Mouse (Mus musculus) intestine, postnatal 0 days (tissue): ENCODE measurements around the gene Znrf1. TPM values are rescaled to one million over a fixed set of nuclear protein-coding genes. Genes with fewer than 3 reads are reported as not detected.

Experiments
- ATAC-seq: fragments of 200-750 bp; cut with Nextera tagmentation; 2 replicates; pipeline ENCODE4 v1.8.0; 2017; ENCODE audit warnings: mild to moderate bottlenecking, moderate TSS enrichment, moderate library complexity
- H3K27ac ChIP-seq: fragments of 300-500 bp; sonication (generic); 2 replicates; pipeline ENCODE4 v1.5.1; 2014; ENCODE audit warnings: mild to moderate bottlenecking, low read depth, low read length, moderate library complexity
- H3K27me3 ChIP-seq: fragments of 300-500 bp; sonication (generic); replicated peaks from 2 replicates; pipeline ENCODE4 v1.6.1; 2014; ENCODE audit warnings: low read length, mixed read lengths; ENCODE audit not compliant: control insufficient read depth, insufficient read depth
- H3K36me3 ChIP-seq: fragments of 300-500 bp; sonication (generic); 2 replicates; pipeline ENCODE4 v1.6.1; 2014; ENCODE audit warnings: mild to moderate bottlenecking, moderate library complexity; ENCODE audit not compliant: control insufficient read depth, insufficient read depth
- H3K4me1 ChIP-seq: fragments of 300-500 bp; sonication (generic); replicated peaks from 2 replicates; pipeline ENCODE4 v1.6.1; 2014; ENCODE audit warnings: antibody characterized with exemption, low read length, mixed read lengths; ENCODE audit not compliant: control insufficient read depth, insufficient read depth
- H3K4me2 ChIP-seq: fragments of 300-500 bp; sonication (generic); replicated peaks from 2 replicates; pipeline ENCODE4 v1.6.1; 2014; ENCODE audit warnings: low read depth, mild to moderate bottlenecking, moderate library complexity
- H3K4me3 ChIP-seq: fragments of 300-500 bp; sonication (generic); 2 replicates; pipeline ENCODE4 v1.5.1; 2014; ENCODE audit warnings: low read depth, low read length
- H3K9ac ChIP-seq: fragments of 300-500 bp; sonication (generic); 2 replicates; pipeline ENCODE4 v1.6.1; 2014; ENCODE audit warnings: mild to moderate bottlenecking, low read depth, low read length
- H3K9me3 ChIP-seq: fragments of 300-500 bp; sonication (generic); 2 replicates; pipeline ENCODE4 v1.6.1; 2016; ENCODE audit warnings: mixed run types; ENCODE audit not compliant: control insufficient read depth
- CTCF ChIP-seq: sonication (generic); IDR thresholded peaks from 2 replicates; pipeline ENCODE4 v1.5.1; 2016; ENCODE audit warnings: low read depth, mild to moderate bottlenecking, control low read depth, antibody characterized with exemption, moderate library complexity
- WGBS: fragments of 180-500 bp; shearing (Covaris S2); extraction: QIAGEN DNeasy Blood & Tissue Kit; methylation state at CpG from one replicate; pipeline ENCODE4 v1.1.7; 2014; 5-methylcytosine and 5-hydroxymethylcytosine counted together
- polyA plus RNA-seq: library from polyadenylated mRNA; unstranded; fragments of >200 nt; fragmentation: Nextera tagmentation; extraction: Ambion mirVana; gene quantifications from 2 replicates; pipeline ENCODE4 v1.2.1, GENCODE M21; 2015

The Znrf1 gene
- polyA plus RNA-seq, 1 experiment from 2014 or later, result 11.7 TPM

GRCm38 (mm10) chr8:111538194-111538593 lies 2.3 kb downstream of the Znrf1 start:
- no peak overlapping the region for H3K9ac ChIP-seq
- H3K27ac ChIP-seq, result no peak overlapping the region
- H3K4me1 ChIP-seq, result peaks cover 6% of the 10 kb centered on the region; the same call in 1 of the 2 replicates
- no peaks in the 10 kb centered on the region for H3K9me3 ChIP-seq
- no peaks in the 10 kb centered on the region for H3K27me3 ChIP-seq
- WGBS, result 37% methylated on average over 2 of the region's 2 CpGs
- H3K4me2 ChIP-seq, result peak overlapping the region; percentile 89
- ATAC-seq, result no peak
- H3K36me3 ChIP-seq, result no peaks in the 10 kb centered on the region
- TF ChIP-seq CTCF, result no peak
- H3K4me3 ChIP-seq, result peak overlapping the region; percentile 79

DNA sequence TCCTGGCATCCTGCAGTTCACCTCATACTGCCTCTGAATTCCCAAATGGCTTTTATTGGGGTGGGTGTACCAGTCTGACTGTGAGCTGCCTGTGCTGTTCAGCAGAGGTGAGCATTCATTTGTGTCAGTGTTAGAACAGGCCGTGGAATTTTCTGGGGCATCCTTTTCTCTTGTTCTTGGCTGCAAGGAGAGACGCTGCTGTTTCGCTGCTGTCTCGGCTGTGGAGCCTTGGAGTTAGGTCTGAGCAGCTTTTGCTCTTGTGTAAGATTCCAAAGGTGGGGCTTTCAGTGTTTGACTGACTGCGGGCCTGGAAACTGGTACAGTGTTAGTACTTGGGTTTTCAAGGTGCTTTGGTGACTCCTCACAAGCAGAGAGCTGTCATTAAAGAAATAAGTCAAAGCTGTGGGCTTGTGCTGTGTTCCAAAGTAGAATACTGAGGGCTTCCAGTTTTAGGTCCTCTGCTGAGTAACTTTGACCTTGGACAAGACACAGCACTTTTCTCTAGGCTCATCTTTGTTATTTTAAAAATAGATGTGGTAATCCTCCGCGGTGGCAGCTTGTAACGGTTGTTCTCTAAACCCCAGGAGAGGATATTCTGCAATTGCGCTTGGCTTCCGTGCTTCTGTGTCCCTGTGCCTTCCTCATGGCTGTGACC lies 3.7 kb downstream of the Znrf1 start:
- ATAC-seq, result no peak
- Histone ChIP-seq H3K9ac (no peak overlapping the region), H3K9me3 (no peaks in the 10 kb centered on the region), H3K4me3 (no peak overlapping the region), H3K27me3 (no peaks in the 10 kb centered on the region), H3K36me3 (no peaks in the 10 kb centered on the region), H3K4me2 (peak overlapping the region; percentile 17), H3K27ac (no peak overlapping the region), H3K4me1 (peaks cover 6% of the 10 kb centered on the region; the same call in 1 of the 2 replicates)
- TF ChIP-seq CTCF, result no peak
- WGBS, result 60% methylated on average over 10 of the region's 10 CpGs

GRCm38 (mm10) chr8:111543712-111544380 lies 7.9 kb downstream of the Znrf1 start:
- H3K27ac ChIP-seq, result no peak overlapping the region
- no peaks in the 10 kb centered on the region for H3K36me3 ChIP-seq
- WGBS, result 90% methylated on average over 9 of the region's 9 CpGs
- no peaks in the 10 kb centered on the region for H3K27me3 ChIP-seq
- no peaks in the 10 kb centered on the region for H3K9me3 ChIP-seq
- peak; percentile 21 for TF ChIP-seq CTCF
- H3K4me3 ChIP-seq, result no peak overlapping the region
- no peak overlapping the region for H3K9ac ChIP-seq
- H3K4me2 ChIP-seq, result no peak overlapping the region
- no peak for ATAC-seq
- H3K4me1 ChIP-seq, result peaks cover 3% of the 10 kb centered on the region; the same call in 1 of the 2 replicates

- 70% methylated on average over 8 of the region's 8 CpGs for WGBS
- TF ChIP-seq CTCF, result no peak
- ATAC-seq, result no peak
These were observed 9.7 kb downstream of the Znrf1 start for GRCm38 (mm10) chr8:111545406-111546156.

DNA sequence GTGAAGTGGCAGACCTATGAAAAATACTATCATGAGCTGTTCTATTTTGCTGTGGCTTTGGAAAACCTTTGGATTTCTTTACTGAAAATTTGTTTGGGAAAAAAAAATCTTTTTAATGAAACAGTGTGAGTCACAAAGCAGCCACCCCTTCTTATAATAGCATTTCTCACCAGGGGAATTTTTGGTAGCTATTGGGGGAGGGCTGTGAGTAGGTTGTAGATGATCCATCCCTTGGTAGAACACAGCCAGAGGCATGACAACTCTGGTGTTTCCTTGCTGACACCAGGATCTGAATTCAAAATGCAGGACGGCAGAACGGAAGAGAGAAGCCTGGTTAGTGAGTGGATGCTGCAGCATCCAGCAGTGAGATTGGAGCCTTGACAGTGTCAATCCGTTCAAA lies 11.2 kb downstream of the Znrf1 start:
- Histone ChIP-seq H3K36me3 (no peaks in the 10 kb centered on the region), H3K4me3 (no peak overlapping the region), H3K4me1 (no peaks in the 10 kb centered on the region), H3K9ac (no peak overlapping the region), H3K27me3 (no peaks in the 10 kb centered on the region), H3K4me2 (no peak overlapping the region), H3K9me3 (no peaks in the 10 kb centered on the region), H3K27ac (no peak overlapping the region)
- WGBS, result 92% methylated on average over 3 of the region's 3 CpGs
- no peak for ATAC-seq
- TF ChIP-seq CTCF, result no peak

More at GRCm38 (mm10) chr8:111545406-111546156, 9.7 kb downstream of the Znrf1 start:
- Histone ChIP-seq H3K36me3 (no peaks in the 10 kb centered on the region), H3K4me2 (no peak overlapping the region), H3K4me1 (no peaks in the 10 kb centered on the region; the same call in 1 of the 2 replicates), H3K9me3 (no peaks in the 10 kb centered on the region), H3K9ac (no peak overlapping the region), H3K27me3 (no peaks in the 10 kb centered on the region), H3K27ac (no peak overlapping the region), H3K4me3 (no peak overlapping the region)

DNA sequence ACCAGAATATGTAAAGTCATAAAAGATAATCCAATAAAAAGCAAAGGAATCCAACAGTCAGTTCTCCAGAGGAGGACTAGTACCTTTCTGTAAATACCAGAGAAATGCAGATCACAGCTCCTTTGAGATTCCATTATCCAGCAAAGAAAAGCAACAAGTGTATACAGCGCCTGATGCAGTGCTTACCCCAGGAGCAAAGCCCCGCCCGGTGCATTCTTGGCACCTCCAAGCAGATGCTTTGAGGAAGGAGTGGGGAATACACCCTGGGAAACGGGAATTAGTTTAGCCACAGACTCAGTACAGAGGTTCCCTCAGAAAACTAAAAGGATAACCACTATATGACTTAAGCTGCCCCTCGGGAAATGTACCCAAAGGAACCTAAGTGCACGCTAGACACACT lies 12.3 kb downstream of the Znrf1 start:
- Histone ChIP-seq H3K27me3 (no peaks in the 10 kb centered on the region), H3K4me2 (no peak overlapping the region), H3K36me3 (no peaks in the 10 kb centered on the region), H3K4me1 (no peaks in the 10 kb centered on the region), H3K27ac (no peak overlapping the region), H3K4me3 (no peak overlapping the region), H3K9me3 (no peaks in the 10 kb centered on the region), H3K9ac (no peak overlapping the region)
- no peak for TF ChIP-seq CTCF
- 71% methylated on average over 6 of the region's 6 CpGs for WGBS
- ATAC-seq, result no peak
